Mouse (Mus musculus): ENCODE measurements around the gene Col5a3.

DNA sequence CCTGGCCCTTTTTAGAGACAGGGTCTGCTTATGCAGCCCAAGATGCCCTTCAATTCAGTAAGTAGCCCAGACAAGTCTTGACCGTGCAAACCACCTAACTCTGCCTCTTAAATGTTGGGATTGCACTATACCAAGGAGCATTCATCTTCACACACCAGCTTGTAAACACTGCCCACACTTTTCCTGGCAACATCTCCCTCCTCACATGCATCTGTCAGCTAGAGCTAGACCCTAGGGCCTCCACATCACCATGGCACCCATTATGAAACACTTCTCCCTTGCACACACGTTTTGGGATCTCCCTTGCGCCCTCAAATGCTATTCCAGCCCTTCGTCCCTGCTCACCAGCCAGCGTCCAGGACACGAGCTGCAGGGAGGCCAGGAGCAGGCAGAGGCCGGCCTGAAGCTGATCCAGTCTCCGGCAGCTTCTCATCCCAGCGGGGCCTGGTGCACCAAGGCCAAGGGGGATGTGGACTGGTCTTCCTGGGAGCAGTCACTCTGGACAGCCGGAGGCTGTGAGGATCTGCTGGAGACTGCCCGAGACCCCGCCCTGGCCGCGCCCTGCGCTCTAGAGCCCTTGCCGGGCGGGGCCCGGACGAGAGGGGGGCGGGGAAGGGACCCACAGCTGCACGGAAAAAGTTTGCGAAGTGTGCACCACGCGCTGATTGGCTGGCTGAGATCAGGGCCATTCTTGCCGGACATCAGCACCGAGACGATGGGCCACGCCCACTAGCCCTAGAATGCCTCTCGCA, at the start of gene Col5a3:
- no peak for TF ChIP-seq ZNF384 (IDR thresholded peaks at IDR 0.05; ENCODE audit: low read depth, low read length)
- no peak for TF ChIP-seq ZC3H11A (IDR thresholded peaks at IDR 0.05; ENCODE audit: borderline replicate concordance, low read depth, low read length)
- no peak for TF ChIP-seq HCFC1 (IDR thresholded peaks at IDR 0.05; ENCODE audit: borderline replicate concordance, insufficient read depth, low read length)

Measured in ES-E14 (cell line).